Mouse (Mus musculus) cerebellum, postnatal 14 days (tissue): ENCODE measurements at regions not wholly inside any gene's neighbourhood (a gene's known extent, or its start where the extent isn't known, plus 50 kb on each side); places are given as distances from the start of the nearest gene placed in this dataset.

Source experiments
- DNase-seq, 2 experiments: peaks; one replicate each; pipeline ENCODE4 v3.0.0; 2021; ENCODE audit warnings: mixed read lengths in 2 of 2

DNA sequence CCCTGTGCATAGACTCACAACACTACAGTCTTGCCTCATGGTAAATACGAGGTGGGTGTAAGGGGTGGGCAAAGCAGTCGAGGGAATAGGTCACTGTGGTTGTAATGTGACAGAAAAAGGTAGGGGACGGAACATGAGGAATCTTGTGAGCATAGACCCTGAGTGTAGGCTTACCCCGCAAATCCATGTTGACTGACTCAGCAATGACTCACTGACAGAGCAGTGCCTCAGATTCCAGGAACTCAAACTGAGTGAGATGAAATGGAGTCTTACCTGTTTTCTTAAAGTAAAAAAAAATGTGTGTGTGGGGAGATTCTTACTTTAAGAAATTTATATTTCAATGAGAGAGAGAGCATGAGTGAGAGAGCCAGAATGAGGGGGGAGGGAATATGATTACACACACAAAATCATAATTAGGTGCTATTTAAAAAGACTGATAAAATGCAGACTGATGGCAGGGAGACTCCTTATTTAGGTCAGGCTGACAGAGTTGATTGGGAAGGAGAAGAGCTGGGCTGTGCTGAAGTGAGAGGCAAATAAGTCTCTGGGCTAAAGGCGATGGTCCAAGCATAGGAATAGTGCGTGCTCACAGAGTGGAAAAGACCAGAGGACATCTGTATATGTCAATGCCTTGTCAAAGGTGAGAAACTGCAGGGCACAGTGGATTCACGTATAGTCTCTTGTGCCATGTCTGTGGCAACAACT, 631.0 kb upstream of the Fam160b2 start:
- DNase-seq, result no peak

DNA sequence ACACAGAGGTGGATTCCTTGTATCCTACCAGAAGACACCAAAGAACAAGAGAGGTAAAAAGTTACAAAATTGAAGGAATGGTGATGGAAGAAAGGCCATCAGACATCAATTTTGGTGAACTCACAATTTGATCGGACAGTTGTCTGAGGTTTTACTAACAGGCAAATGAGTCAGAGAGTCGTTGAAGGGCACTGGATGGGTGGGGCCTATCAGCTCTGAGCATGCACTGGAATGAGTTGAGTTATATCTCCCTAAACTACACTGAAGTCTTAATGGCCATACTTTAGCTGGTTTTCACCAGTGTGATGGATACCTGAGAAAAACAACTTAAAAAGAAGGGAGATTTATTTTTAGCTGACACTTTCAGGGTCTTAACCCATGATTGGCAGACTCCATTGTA, 630.3 kb upstream of the Fam160b2 start:
- no peak for DNase-seq

DNA sequence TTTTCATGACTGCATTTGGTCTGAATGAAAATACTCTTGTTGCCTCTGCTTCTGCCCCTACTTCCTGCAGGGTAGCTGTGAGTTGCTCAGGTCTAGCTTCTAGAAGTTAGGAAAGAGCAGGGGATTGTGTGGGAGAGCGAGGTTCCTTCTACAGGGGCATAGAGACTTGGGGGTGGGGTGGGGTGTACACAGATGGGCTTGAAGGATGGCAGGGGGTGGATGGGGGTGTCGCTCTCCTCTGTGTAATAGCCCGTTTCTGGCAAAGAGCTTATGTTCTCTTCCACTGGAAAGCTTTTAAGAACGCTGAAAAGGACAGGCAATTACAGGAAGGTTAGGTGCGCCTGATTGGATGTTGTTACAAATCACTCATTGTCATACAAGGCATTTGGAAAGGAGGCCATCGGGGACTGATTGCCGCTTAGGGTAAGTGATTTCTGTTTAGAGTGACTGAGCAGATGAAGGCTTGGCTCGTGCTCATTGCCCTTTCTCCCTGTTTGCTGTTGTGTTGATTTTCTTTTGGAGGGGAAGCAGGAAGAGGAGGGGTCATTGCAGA, 629.3 kb upstream of the Fam160b2 start:
- no peak for DNase-seq

DNA sequence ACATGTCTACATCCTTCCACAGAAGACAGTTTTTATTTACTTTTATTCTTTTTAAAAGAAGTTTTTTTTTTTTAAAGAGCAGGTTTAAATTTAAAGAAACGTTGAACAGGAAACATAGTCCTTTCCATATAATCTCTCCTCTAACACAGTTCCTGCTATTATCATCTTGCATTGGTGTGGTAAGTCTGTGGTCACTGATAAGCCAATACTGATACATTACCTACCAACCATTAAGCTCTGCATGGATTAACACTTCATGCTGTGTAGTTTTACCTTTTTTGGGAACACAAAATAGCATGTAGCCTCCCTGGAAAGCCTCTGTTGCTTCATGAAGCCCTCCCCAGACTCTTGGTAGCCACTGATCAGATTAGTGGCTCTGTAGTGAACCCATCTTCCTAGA, 617.4 kb upstream of the Fam160b2 start:
- DNase-seq, result no peak

DNA sequence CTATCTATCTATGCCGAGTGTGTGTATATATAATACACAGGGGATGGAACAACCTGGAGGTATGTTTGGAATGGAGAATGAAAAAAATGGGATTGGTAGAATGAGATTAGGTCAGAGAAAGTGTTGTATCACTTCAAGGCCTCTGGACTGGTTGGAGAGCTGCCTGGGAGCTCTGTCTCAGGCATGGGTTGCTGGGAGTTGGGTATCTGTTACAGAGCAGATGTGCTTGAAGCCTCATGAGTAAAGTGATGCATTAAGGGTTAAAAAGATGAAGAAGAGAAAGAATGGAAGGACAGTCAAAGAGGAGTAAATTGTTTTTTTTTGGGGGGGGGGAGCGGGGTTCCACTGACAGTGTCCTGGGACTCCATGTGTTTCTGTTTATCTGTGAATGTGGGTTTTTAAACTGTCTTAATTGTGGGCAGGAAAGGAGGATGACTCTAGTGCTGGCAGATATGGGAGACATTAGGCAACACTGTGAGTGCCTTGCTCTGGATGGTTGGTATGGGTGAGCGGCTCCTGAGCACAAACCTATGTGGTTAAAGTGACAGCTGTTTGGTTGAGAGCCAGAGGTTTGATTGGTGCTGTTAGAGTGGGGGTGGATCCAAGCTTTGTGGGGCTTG, 611.8 kb upstream of the Fam160b2 start:
- no peak for DNase-seq

DNA sequence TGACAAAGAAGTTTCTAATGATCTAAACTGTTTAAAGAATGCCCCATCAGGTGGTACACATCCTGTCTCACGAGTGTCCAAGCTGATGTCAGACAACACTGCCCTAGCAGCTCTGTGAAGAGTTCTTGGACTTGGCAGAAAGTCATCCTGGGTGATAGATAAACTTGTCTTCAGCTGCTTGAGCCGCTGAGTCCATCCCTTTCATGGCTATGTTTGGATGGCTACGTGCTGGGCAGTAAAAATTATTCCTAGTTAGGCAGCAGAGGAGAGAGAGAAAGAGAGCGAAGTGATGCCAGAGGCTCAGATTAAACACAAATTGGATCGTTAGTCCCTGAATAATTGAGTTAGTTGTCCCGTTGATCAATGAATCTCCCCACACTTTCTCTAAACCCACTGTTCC, 603.8 kb upstream of the Fam160b2 start:
- no peak for DNase-seq

DNA sequence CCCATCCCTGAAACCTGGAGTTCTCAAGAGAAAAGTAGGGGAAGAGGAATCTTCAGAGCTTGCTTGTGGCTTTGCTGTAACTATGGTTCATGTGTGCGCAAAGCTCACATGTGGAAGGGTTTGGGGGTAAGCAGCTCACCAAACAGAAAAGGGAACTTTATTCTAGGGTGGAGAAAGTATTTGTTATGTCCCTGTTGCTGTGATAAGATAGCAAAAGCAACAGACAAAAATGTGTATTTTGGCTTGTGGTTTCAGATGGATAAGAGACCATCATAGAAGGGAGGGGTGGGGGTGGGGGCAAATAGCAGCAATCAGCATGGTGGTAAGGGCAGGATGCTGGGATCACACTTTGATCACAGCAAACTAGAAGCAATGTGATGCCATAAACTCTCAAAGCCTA, 601.3 kb upstream of the Fam160b2 start:
- no peak for DNase-seq

DNA sequence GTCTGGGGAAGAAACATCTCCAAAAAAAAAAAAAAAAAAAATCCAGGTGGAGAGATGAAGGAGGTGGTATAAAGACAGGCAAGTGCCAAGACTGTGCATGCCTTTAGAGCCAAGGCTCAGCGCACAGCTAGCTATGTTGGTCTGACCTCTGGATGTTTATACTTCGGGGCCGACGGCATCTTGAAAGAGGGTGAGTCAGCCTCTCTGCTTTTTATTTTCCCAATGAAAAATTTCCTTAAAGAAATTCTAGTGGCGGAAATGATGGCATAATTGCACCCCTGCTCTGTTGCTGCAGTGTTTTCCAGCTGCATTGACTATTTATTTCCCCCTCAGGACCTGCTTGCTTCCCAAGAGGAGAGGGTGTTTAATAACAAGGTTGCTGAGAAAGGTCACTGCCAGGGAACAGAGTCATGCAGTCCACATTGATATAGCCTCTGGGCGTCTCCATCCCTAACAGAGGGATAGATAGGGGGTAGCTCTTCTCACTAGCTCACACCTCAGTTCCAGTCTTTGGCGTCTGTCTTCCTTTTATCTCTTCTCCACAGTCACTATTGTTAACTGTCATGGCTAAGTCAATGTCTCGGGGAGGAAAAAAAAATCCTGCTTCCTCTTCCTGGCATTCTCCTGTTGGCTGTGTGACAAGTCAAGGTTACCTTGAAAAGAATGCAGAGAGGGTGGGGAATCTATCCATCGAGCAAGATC, 599.7 kb upstream of the Fam160b2 start:
- DNase-seq, result no peak

DNA sequence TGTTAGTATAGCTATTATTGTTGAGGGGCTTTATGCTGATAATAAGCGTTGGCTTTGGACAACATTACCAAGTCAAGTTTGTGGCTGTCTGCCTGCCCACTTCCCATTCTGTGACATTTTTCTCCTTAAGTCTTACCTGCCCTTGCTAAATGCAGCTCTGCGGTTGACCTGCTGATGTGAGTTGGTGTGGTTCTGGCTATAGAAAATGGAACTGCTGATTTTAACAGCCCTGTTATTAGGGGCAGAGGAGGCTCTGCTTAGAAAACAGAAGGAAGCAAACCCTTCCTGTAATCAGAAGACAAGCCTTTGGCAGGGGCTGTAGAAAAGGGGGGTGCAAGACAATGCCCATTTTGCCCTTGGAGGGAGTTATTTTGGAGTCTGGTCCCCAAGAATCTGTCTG, 594.6 kb upstream of the Fam160b2 start:
- DNase-seq, result no peak

DNA sequence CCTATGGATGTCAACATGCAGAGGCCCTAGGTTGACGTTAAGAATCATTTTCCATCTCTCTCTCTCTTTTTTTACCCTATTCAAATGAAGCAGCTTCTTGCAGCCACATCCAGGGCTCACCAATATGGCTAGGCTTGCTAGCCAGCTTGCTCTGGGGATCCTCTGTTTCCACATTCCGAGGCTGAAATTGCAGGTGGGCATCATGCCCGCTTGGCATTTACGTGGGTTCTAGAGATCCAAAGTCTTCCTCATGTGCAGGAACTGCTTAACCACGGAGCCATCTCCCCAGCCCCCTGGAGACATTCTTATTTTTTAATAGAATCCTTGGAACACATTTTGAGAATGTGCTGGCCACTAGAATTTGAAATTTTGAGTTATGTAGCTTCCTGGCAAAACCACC, 592.9 kb upstream of the Fam160b2 start:
- peak; percentile 32 to 53 for DNase-seq

DNA sequence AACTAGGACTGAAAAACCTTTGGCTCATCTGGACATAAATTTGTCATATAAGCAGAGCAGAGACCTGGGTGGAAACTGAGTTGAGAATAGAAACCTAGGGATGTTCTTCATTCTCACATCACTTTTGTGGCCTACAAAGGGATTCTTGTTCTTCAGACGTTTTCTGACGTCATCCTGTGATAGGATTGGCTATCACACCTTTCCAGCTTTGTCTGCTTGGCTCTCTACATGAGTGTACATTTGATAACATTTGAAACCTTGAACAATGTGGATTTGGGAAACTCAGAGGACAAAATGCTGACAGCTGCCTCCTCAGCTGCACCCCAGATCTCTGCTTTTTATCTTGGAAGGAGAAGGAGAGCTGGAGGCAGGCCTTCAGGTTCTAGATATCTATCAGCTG, 589.7 kb upstream of the Fam160b2 start:
- DNase-seq, result no peak

DNA sequence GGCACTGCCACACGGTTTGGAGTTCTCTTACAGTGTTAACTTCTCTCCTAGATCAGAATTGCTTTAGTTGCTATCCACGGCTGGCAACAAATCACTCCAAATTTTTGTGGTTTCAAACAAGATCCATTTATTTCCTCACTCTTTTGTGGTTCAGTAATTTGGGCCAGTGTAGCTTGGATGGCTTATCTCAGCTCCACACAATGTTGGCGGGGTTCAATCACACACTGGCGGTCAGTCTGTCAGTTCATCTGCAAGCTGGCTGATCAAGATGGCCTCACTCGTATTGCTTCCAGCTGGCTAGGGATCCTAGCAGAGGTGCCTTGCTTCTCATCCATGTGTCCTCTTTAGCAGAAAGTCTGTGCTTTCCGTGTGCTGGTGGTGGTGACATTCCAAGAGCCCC, 577.7 kb upstream of the Fam160b2 start:
- DNase-seq, result peak; percentile 43 to 46

DNA sequence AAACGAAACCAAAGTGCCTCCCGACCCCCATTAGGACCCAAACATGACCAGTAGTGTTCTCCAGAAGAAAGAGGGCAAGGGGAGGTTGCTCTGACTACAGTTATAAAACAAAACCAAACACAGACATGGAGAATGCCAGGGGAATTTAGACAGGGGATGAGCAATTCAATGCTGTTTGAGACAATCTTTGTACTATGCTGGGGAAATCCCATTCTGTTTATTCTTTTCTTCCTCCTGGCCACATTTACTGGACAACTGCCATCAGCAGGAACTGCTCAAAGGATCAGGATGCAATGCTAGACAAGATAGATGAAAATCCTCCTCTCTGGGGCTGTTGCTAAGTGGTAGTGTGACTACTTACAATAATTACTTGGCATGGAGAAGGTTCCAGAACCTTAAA, 574.5 kb upstream of the Fam160b2 start:
- no peak for DNase-seq

DNA sequence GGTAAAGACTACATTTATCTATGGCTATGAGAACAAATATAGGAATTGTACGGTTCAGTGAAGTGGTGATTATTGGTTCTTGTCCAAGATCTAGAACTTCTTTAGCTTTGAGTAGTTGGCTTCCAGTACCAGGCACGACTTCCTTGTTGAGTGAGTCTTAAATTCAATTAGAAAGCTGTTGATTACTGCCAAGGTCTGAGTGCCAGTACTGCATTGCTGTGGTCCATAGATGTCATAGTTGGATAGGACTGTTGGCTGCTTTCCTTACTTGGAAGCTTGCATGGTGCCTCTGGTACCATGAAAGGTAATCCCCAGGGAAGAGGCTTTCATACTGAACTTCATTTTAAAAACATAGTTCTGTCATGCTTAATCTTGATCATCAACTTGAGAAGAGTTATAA, 559.9 kb upstream of the Fam160b2 start:
- DNase-seq, result peak in 1 of 2 experiments; percentile 15

DNA sequence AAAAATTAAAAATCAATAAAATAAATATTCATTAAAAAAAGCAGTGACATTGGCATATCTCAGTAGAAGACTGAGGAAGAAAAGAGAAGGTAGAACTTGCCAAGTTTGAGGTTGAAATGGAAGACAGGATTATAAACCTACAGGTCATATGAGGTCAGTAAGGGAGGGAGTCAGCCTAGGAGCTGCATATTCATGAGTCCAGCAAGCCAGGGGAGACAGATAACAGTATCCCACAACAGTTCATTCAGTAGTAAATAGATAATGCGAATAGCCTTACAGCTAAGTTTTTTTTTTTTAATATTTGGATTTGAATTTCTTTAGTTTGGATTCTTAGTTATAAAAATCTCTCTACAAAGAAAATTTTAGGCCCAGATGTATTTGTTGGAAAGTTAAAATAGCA, 542.8 kb upstream of the Fam160b2 start:
- DNase-seq, result no peak

DNA sequence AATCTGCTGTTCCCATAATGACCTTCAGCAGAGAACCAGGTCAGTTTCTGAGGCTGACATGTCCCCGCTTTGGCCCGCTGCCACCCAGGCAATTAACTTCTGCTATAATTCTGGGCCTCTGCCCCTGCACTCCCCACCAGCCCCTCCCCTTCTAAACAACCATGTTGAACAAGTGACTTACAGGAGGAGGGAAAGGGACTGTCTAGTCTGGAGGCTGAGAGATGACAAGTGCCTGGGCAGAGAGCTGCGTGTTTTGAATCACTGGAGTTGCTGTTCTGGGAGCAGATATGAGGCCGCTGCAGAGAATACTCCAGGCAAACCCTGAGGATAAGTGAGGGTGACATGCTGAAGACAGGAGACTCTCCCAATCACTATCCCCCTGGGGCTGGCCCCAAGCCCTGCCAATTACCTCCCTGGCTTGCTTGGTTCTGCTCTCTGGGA, 530.2 kb upstream of the Fam160b2 start:
- peak; percentile 40 to 56 for DNase-seq

DNA sequence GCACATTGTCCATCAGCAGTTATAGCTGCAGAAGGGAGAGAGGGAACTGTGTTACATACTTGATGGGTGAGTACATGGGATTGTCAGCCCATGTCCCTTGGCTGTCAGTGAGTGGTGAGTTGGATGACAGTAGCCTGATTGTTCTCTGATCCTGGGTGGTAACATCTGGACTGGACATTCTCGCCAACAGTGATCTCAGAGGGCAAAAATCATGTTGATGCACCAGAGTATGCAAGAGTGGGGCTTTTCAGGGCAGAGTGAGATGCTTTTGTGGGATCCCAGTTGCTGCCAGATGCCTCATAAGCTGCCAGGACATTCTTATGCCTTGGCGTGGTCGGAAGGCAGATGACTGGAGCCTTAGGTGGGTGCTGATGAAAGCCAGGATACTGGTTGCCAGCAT, 528.9 kb upstream of the Fam160b2 start:
- DNase-seq, result peak in 1 of 2 experiments; percentile 8

DNA sequence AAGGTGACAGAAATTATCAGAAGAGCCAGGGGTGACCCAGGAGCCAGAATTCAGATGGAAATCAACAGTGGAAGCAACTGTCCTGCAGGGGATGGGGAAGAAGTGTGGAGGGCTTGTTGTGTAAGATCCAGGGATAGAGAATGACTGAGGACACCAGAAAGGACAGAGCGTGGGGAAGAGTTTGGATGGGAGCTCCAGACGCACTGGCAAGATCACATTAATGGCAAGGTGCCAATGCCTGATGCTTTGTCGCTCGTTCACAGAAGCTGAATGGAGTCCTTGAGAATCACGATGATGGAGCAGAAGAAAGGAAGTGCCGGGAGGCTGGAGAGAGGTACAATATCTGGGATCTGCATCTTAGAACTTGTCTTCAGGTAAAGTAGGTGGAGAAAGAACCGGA, 519.0 kb upstream of the Fam160b2 start:
- DNase-seq, result peak; percentile 71 to 74

DNA sequence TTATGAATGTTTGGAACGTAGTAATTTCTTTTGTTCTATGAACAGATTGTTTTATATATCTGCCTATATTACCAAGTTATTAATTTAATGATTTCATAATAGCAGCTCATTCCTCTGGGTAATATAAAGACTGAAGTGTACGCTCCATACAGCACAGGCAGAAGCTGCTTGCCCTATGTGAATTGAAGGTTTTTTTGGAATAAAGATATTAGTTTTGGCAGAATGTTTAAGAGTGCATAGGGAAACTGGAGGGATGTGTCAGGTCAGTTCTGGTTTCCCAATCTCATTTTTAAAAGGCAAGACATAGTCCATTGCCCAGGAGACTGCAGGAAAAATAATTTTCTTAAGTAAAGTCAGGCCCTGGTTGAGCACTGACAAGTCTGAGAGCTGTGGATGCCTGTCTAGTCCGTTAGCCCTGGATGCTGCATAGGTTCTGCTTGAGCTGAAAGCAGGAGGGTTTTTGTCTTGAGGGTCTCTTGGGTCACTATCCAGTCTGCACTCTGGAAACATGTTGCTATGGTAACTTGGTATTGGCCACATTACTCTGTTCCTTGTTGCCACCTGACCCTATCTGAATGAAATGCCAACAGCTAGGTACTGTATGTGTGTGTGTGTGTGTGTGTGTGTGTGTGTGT, 516.3 kb upstream of the Fam160b2 start:
- DNase-seq, result no peak

DNA sequence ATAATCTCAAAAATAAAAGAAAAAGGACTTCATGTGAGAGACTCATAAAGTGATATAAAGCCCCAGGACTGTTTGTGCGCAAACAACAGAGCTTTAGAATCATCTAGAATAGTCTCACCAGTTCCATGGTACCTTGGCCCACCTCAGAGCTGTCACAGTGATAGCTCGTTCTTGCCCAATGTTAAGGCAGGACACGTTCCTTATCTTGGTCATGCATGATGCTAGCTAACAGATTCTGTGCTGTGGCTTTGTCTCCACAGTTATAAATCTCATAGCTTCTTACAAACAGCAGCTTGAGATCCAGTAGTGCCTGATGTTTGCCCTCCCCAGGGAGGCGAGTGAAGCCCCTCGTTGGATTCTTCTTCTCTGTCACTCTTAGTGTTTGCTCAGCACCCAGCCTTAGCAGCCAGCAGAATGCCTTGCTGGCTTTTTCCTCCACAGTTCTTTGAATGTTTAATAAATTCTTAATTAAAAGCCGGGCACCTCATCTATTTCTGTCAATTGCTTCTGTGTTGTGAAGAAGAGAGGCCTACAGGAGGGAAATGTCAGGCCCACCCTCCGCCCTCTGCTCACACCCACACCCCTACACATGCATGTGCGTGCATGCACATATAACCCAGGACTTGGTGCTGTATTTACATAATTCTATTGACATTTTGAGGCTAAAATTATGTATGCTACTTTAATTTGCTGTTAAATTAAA, 515.6 kb upstream of the Fam160b2 start:
- no peak for DNase-seq

DNA sequence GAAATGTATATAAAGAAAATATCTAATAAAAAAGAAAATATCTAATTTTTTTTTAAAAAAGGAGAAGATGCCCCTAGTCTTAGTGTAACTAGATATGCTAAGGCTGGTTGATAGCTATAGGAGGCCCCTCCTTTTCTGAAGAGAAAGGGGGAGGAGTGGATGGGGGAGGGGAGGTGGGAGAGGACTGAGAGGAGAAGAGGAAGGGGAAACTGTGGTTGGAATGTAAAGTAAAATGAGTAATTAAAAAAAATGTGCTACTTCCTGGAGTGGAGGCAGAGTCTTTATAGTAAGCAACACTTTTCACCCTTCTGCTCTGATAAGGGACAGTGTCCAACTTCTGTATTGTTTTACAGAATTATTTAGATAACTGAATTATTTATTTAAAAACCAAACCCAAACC, 513.6 kb upstream of the Fam160b2 start:
- DNase-seq, result no peak

DNA sequence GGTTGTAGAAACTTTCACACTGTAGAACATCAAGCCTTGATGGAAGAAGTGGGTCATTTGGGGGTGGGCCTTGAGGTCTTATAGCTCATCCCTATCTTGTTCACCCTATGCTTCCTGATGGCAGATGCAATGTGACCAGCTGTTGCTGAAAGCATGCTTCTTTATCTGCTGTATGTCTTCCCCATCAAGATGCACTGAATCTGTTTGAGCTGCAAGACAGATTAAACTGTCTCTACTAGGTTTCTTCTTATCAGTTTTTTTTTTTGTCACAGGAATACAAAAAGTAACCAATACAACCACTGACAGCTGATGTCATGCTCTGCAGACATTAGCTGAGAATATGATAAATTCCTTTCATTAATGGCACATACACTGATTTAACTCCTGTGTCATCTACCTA, 505.0 kb upstream of the Fam160b2 start:
- no peak for DNase-seq

DNA sequence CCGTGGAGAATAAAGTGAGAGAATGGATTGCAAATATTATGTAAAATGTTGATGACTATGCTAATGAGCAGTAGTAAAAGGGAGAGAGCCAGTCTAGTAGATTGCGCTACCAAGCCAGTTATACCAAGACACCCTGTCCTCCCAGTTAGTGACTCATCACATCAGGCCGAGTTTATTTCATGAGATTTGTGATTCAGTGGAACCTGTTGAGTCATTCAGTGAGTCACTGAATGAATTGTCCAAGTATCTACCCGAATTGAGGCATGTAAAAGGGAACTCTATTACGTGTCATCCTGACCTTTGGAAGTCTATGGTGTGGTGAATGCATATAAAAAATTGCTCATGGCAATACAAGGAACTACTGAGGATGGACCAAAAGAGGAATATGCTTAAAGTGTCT, 504.3 kb upstream of the Fam160b2 start:
- no peak for DNase-seq
